Mouse (Mus musculus) heart, adult 11 months (tissue): Measurements from ENCODE around the gene AI837181.

Experiments used
- DNase-seq: peaks from one replicate; pipeline ENCODE4 v3.0.0; 2022

Gene AI837181

GRCm38 (mm10) chr19:5473720-5474119, 48.8 kb downstream of the AI837181 start, which contains the start of gene Efemp2:
TSS of gene Efemp2 (plus strand) at chr19:5473954.
- DNase-seq, result peak; percentile 99

GRCm38 (mm10) chr19:5474281-5475068, 49.5 kb downstream of the AI837181 start:
- DNase-seq, result peak; percentile 97

- peak; percentile 95 for DNase-seq
Measured at GRCm38 (mm10) chr19:5475069-5475714, 50.2 kb downstream of the AI837181 start.
